Mouse (Mus musculus) cerebellum, adult 2 months (tissue): Measurements from ENCODE around the gene Ppie. TPM values are rescaled to one million over a fixed set of nuclear protein-coding genes. Genes with fewer than 3 reads are reported as not detected.
"Not testable (repeated sequence)": the region's sequence is repeated elsewhere in the genome, so short reads cannot be mapped to it uniquely, and the experiment has no call there.

Experiments used
- DNase-seq, 2 experiments: peaks; one replicate each; pipeline ENCODE4 v3.0.0; 2021
- H3K27ac ChIP-seq: fragments of 200-500 bp; 2 replicates; pipeline ENCODE4 v1.5.1; 2012; ENCODE audit warnings: low read length, control low read depth, inconsistent platforms; ENCODE audit not compliant: insufficient read depth
- H3K27me3 ChIP-seq: fragments of 200-500 bp; 2 replicates; pipeline ENCODE4 v1.6.1; 2012; ENCODE audit warnings: inconsistent platforms, mild to moderate bottlenecking, low read length, moderate library complexity; ENCODE audit not compliant: control insufficient read depth, insufficient read depth
- H3K4me1 ChIP-seq: fragments of 200-500 bp; 2 replicates; pipeline ENCODE4 v1.6.1; 2011; ENCODE audit warnings: low read length; ENCODE audit not compliant: control insufficient read depth, insufficient read depth
- H3K4me3 ChIP-seq: fragments of 200-500 bp; replicated peaks from 2 replicates; pipeline ENCODE3; 2011; ENCODE audit warnings: mild to moderate bottlenecking, low read depth, low read length, control low read depth; ENCODE audit not compliant: insufficient read depth
- CTCF ChIP-seq: fragments of 200-500 bp; IDR thresholded peaks from 2 replicates; pipeline ENCODE4 v1.5.1; 2011; ENCODE audit warnings: low read depth, mild to moderate bottlenecking, control low read depth, low read length, moderate library complexity, borderline replicate concordance; ENCODE audit not compliant: insufficient read depth
- POLR2A ChIP-seq: fragments of 200-500 bp; IDR thresholded peaks from 2 replicates; pipeline ENCODE4 v1.6.1; 2011; ENCODE audit warnings: low read length, control low read depth, borderline replicate concordance; ENCODE audit not compliant: insufficient read depth
- WGBS: fragments of 180-500 bp; shearing (Covaris S2); methylation state at CpG from one replicate; pipeline ENCODE4 v1.1.7; 2018; 5-methylcytosine and 5-hydroxymethylcytosine counted together
- polyA plus RNA-seq: library from polyadenylated mRNA; depleted of rRNA; stranded (reverse); fragments of >200 nt; gene quantifications from 2 replicates; pipeline ENCODE4 v1.2.3, GENCODE M21; 2012

The Ppie gene
- polyA plus RNA-seq, 1 experiment = 24.6 TPM

- DNase-seq = no peak
- no peak for TF ChIP-seq CTCF
- TF ChIP-seq POLR2A = no peak
- no peak overlapping the region for H3K4me3 ChIP-seq
- H3K27me3 ChIP-seq = no peaks in the 10 kb centered on the region; the same call in 1 of the 2 replicates
- no peaks in the 10 kb centered on the region for H3K4me1 ChIP-seq
- WGBS = 95% methylated on average over 2 of the region's 2 CpGs
- no peak overlapping the region for H3K27ac ChIP-seq
Observed at GRCm38 (mm10) chr4:123106864-123107263, 32.9 kb downstream of the Ppie start.

- H3K27ac ChIP-seq, H3K27me3 ChIP-seq, DNase-seq, H3K4me3 ChIP-seq, H3K4me1 ChIP-seq: not testable (repeated sequence)
- 88% methylated on average over 7 of the region's 7 CpGs for WGBS
Observed at GRCm38 (mm10) chr4:123105929-123106328, 33.8 kb downstream of the Ppie start.

- no peak for DNase-seq
- TF ChIP-seq CTCF (no peak), POLR2A (no peak)
- H3K27me3 ChIP-seq = no peaks in the 10 kb centered on the region; the same call in 1 of the 2 replicates
- no peaks in the 10 kb centered on the region for H3K4me1 ChIP-seq
- H3K27ac ChIP-seq = no peak overlapping the region
- WGBS = 25% methylated on average over 24 of the region's 24 CpGs
- no peak overlapping the region for H3K4me3 ChIP-seq
Observed at GRCm38 (mm10) chr4:123105451-123105790, 34.3 kb downstream of the Ppie start.

DNA sequence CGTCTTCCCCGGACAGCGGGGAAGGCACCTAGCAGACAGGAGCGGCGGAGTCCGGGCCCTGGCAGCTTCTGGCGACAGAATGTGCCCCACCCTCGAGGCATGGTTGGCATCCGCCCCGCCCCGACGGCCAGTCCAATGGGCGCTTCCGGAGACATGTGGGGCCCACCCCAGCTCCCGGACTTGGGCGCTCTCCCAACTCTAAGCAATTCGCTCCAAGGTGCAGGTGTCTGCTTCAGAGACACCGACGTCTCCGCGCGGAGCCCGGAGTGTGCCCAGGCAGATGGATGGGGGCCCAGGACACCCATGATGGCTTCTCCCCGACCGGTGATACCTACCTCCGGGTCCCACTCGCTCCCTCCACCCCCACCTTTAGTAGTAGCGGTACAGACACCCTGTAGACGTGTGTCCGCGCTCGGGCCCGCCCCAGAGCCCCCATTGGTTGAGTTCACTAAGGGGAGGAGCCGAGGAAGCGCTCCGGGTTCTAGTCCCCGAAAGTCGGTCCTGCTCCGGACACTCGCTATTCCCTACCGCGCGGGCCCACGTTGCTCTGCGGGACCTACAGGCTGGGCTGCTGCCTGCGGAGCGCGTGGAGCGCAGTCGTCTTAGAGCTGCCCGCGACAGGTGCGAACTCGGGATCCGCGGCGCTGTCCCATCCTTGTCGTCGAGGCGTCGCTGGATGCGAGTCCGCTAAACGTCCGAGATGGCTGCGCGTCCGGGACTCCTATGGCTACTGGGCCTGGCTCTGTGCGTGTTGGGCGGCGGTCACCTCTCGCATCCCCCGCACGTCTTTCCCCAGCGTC lies 34.9 kb downstream of the Ppie start, which contains the start of gene Bmp8b:
Bmp8b (plus strand) TSS at position 515 of the 800 bp plus-strand sequence.
- H3K27me3 ChIP-seq = no peaks in the 10 kb centered on the region; the same call in 1 of the 2 replicates
- H3K4me1 ChIP-seq = no peaks in the 10 kb centered on the region
- 3% methylated on average over 75 of the region's 75 CpGs for WGBS
- H3K27ac ChIP-seq = no peak within 1 kb of the TSS
- no peak for DNase-seq
- TF ChIP-seq POLR2A = no peak
- no peak for TF ChIP-seq CTCF
- no peak within 1 kb of the TSS for H3K4me3 ChIP-seq

DNA sequence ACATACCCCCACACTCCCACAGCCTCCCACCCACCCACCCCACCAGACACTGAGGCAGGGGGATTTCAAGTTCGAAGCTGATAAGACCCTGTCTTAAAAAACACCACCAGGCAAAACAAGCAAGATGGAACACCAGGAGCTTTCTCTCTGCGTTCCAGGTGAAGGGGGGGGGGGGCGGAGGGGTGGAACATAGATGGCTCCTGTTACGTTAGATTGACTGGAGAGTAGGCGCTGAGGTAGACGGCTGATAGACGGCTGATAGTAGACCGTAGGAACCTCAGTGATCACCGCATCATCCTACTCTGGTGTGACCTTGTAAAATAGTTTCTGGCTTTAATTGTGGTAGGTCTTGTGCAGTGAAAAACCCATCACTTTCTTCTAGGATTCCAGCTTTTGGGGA lies 45.9 kb downstream of the Ppie start:
- no peak for DNase-seq
- TF ChIP-seq POLR2A = no peak
- TF ChIP-seq CTCF = no peak
- Histone ChIP-seq H3K27ac (no peak overlapping the region), H3K27me3 (no peaks in the 10 kb centered on the region), H3K4me3 (no peak overlapping the region), H3K4me1 (no peaks in the 10 kb centered on the region)
- 76% methylated on average over 9 of the region's 9 CpGs for WGBS

DNA sequence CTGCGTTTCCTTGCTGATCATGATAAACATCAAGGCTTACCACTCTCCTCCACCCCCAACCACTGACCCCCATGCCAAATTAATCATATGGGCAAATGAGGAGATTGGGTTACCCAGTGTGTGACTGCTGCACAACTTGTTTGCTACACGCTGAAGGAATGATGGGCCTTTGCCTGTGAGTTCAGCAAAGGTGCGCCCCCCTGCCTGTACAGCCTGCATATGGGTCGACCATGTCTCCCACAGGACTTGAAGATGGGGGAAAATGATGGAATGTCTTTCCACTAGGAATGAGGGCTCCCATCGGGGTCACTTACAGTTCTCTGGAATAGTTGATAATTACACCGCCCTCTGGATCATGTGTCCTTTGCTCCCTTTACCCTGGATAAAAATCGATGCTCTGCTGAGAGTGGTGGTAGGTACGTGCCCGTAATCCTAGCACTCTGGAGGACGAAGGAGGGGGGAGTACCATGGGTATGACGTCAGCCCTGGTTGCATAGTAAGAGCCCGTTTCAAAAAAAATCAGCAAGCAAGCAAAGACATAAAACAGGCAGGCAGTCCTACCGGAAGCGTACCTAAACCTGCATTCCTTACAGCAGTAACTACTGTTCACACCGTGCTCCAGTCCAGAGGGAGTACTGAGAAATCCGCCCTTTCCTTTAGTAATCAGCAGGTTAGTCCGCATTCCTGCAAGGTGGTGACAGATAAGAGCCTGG lies 46.5 kb downstream of the Ppie start:
- Histone ChIP-seq H3K4me3 (no peak overlapping the region), H3K27ac (no peak overlapping the region), H3K27me3 (no peaks in the 10 kb centered on the region), H3K4me1 (no peaks in the 10 kb centered on the region)
- no peak for DNase-seq
- 71% methylated on average over 17 of the region's 17 CpGs for WGBS
- TF ChIP-seq POLR2A (no peak), CTCF (no peak)

DNA sequence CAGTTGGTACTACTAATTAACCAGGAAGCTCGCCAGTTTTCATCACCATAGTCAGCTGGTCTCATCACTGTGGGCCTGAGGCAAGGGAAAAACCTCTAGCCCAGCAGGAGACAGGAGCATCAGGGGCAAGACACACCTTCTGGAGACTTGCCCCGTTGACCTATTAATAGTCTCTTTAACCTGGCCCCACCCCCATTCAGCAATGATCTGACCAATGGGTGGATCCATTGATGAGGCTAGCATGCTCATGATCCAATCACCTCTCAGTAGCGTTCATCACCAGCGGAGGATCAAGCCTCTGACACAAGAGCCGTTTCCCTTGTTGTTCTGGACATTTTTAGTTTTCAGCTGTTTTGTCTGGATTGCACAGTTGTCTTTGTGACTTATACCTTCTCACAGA lies 47.1 kb downstream of the Ppie start:
- DNase-seq = no peak
- Histone ChIP-seq H3K27ac (no peak overlapping the region), H3K4me1 (no peaks in the 10 kb centered on the region), H3K4me3 (no peak overlapping the region), H3K27me3 (no peaks in the 10 kb centered on the region)
- TF ChIP-seq POLR2A (no peak), CTCF (no peak)
- 68% methylated on average over 5 of the region's 5 CpGs for WGBS

DNA sequence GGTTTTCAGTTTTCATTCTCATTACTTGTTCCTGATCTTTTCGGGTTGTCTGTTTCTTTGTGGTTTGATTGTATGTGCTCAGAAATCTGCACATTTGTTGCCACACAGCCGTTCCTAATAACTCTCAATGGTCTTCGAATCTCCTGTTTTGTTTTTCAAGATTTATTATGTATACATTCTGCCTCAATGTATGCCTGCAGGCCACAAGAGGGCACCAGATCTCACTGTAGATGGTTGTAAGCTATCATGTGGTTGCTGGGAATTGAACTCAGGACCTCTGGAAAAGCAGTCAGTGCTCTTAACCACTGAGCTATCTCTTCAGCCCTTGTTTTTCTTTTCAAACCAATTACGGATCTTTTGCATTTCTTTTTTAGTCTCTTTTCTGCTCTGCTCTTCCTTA lies 53.4 kb downstream of the Ppie start:
- Histone ChIP-seq H3K27ac (no peak overlapping the region), H3K4me1 (no peaks in the 10 kb centered on the region), H3K27me3 (no peaks in the 10 kb centered on the region), H3K4me3 (no peak overlapping the region)
- WGBS = 89% methylated on average over 4 of the region's 4 CpGs
- no peak for DNase-seq
- TF ChIP-seq CTCF (no peak), POLR2A (no peak)

DNA sequence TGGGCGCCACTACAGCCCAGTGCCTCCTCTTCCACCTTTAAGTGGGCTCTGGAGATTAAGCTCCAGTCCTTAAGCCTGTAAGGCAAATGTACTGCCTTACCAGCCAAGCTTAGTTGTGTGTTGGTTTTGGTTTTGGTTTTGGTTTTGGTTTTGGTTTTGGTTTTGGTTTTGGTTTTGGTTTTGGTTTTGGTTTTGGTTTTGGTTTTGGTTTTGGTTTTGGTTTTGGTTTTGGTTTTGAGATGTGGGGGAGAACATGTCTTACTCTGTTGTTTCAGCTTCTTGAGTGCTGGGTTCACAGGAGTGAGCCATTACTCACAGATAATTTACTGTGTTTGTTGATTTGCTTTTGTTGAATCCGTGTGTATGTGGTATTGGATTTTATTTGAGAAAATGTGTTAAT lies 54.5 kb downstream of the Ppie start:
- Histone ChIP-seq H3K4me1 (0 out of 2 replicates have a peak, but pooled peaks cover 4% of the 10 kb centered on the region), H3K27ac (no peak overlapping the region), H3K27me3 (no peaks in the 10 kb centered on the region), H3K4me3 (no peak overlapping the region)
- TF ChIP-seq POLR2A (no peak), CTCF (no peak)
- 83% methylated on average over 2 of the region's 2 CpGs for WGBS
- DNase-seq = no peak
